Mouse (Mus musculus) neural tube, embryonic 15.5 days (tissue): ENCODE results near the gene Fam129c. TPM values are rescaled to one million over a fixed set of nuclear protein-coding genes. Genes with fewer than 3 reads are reported as not detected.

Source experiments
- ATAC-seq: fragments of 200-750 bp; cut with Nextera tagmentation; 2 replicates; pipeline ENCODE4 v1.8.0; 2017; ENCODE audit warnings: mild to moderate bottlenecking, moderate TSS enrichment, moderate library complexity; ENCODE audit not compliant: low FRiP score
- H3K27ac ChIP-seq: fragments of 300-500 bp; sonication (generic); replicated peaks from 2 replicates; pipeline ENCODE4 v1.5.1; 2015; ENCODE audit warnings: mild to moderate bottlenecking, inconsistent platforms
- H3K27me3 ChIP-seq: fragments of 300-500 bp; sonication (generic); replicated peaks from 2 replicates; pipeline ENCODE4 v1.6.1; 2015; ENCODE audit warnings: inconsistent platforms
- H3K36me3 ChIP-seq: fragments of 300-500 bp; sonication (generic); 2 replicates; pipeline ENCODE4 v1.6.1; 2015; ENCODE audit warnings: inconsistent platforms
- H3K4me1 ChIP-seq: fragments of 300-500 bp; sonication (generic); 2 replicates; pipeline ENCODE4 v1.6.1; 2015; ENCODE audit warnings: inconsistent platforms
- H3K4me2 ChIP-seq: fragments of 300-500 bp; sonication (generic); 2 replicates; pipeline ENCODE4 v1.6.1; 2015; ENCODE audit warnings: inconsistent platforms, mild to moderate bottlenecking, moderate library complexity
- H3K4me3 ChIP-seq: fragments of 300-500 bp; sonication (generic); replicated peaks from 2 replicates; pipeline ENCODE4 v1.5.1; 2015; ENCODE audit warnings: mild to moderate bottlenecking, inconsistent platforms
- H3K9ac ChIP-seq: fragments of 300-500 bp; sonication (generic); replicated peaks from 2 replicates; pipeline ENCODE4 v1.6.1; 2015; ENCODE audit warnings: mild to moderate bottlenecking, inconsistent platforms
- H3K9me3 ChIP-seq: fragments of 300-500 bp; sonication (generic); replicated peaks from 2 replicates; pipeline ENCODE4 v1.6.1; 2016; ENCODE audit warnings: inconsistent platforms
- WGBS: fragments of 180-500 bp; shearing (Covaris S2); methylation state at CpG from one replicate; pipeline ENCODE4 v1.1.7; 2015; ENCODE audit warnings: mixed read lengths; 5-methylcytosine and 5-hydroxymethylcytosine counted together
- polyA plus RNA-seq: library from polyadenylated mRNA; unstranded; fragments of >200 nt; fragmentation: Nextera tagmentation; extraction: Ambion mirVana; gene quantifications from 2 replicates; pipeline ENCODE4 v1.2.1, GENCODE M21; 2015

Gene Fam129c
- polyA plus RNA-seq, 1 experiment from 2014 or later = 10.2 TPM

- Histone ChIP-seq H3K9me3 (no peaks in the 10 kb centered on the region), H3K9ac (no peak overlapping the region), H3K36me3 (peaks cover 20% of the 10 kb centered on the region), H3K27ac (no peak overlapping the region), H3K4me1 (peaks cover 23% of the 10 kb centered on the region; the same call in 1 of the 2 replicates), H3K4me2 (no peak overlapping the region), H3K27me3 (no peaks in the 10 kb centered on the region), H3K4me3 (no peak overlapping the region)
- ATAC-seq = no peak
- 80% methylated on average over 4 of the region's 4 CpGs for WGBS
These were observed 19.5 kb upstream of the Fam129c start for GRCm38 (mm10) chr8:71577856-71578387.

- H3K27ac ChIP-seq = 0 out of 2 replicates have a peak overlapping the region, but pooled peaks have one; percentile 9
- no peaks in the 10 kb centered on the region for H3K27me3 ChIP-seq
- no peak overlapping the region for H3K4me3 ChIP-seq
- H3K4me1 ChIP-seq = peaks cover 21% of the 10 kb centered on the region; the same call in 1 of the 2 replicates
- 75% methylated on average over 1 of the region's 1 CpGs for WGBS
- no peak for ATAC-seq
- H3K4me2 ChIP-seq = no peak overlapping the region
- H3K36me3 ChIP-seq = peaks cover 25% of the 10 kb centered on the region
- no peak overlapping the region for H3K9ac ChIP-seq
- H3K9me3 ChIP-seq = no peaks in the 10 kb centered on the region
These were observed 18.4 kb upstream of the Fam129c start for GRCm38 (mm10) chr8:71579009-71579408.

DNA sequence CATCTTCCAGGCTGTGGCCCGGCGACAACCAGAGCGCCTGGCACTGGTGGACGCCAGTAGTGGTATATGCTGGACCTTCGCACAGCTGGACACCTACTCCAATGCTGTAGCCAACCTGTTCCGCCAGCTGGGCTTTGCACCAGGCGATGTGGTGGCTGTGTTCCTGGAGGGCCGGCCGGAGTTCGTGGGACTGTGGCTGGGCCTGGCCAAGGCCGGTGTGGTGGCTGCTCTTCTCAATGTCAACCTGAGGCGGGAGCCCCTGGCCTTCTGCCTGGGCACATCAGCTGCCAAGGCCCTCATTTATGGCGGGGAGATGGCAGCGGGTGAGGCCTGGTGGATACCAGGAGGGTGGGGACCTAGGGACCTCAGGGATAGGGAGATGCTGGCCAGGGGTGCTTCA lies 18.0 kb upstream of the Fam129c start:
- peaks cover 30% of the 10 kb centered on the region for H3K36me3 ChIP-seq
- no peaks in the 10 kb centered on the region for H3K27me3 ChIP-seq
- peaks cover 16% of the 10 kb centered on the region; the same call in 1 of the 2 replicates for H3K4me1 ChIP-seq
- no peak overlapping the region for H3K4me3 ChIP-seq
- H3K27ac ChIP-seq = peak overlapping the region; percentile 9; the same call in 1 of the 2 replicates
- no peak overlapping the region for H3K4me2 ChIP-seq
- H3K9me3 ChIP-seq = no peaks in the 10 kb centered on the region
- H3K9ac ChIP-seq = no peak overlapping the region
- ATAC-seq = 0 out of 2 replicates have a peak, but pooled peaks have one; percentile 13
- WGBS = 80% methylated on average over 14 of the region's 14 CpGs

DNA sequence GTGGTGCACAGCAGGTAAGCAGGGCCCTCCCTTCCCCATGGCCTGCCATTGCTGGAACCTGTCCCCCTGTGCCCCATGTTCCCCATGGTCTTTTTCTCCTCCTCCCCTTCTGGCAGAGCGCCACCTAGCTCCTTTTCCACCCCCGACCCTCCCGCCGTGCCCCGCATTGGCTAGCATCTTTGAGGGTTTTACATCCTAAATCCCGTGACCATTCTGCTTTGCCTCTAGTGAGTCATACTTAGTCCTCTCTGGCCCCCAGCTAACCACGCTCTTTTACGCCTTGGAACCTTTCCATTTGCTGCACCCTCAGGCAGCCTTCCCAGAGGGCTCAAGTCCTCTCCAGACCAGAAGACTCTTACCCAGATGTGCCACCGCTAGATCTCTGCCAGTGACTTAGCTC lies 17.2 kb upstream of the Fam129c start:
- no peak overlapping the region for H3K4me3 ChIP-seq
- 29% methylated on average over 9 of the region's 9 CpGs for WGBS
- no peaks in the 10 kb centered on the region for H3K27me3 ChIP-seq
- H3K4me2 ChIP-seq = no peak overlapping the region
- peaks cover 37% of the 10 kb centered on the region for H3K36me3 ChIP-seq
- H3K4me1 ChIP-seq = peaks cover 15% of the 10 kb centered on the region; the same call in 1 of the 2 replicates
- H3K27ac ChIP-seq = no peak overlapping the region
- peak; percentile 26 for ATAC-seq
- H3K9me3 ChIP-seq = no peaks in the 10 kb centered on the region
- H3K9ac ChIP-seq = no peak overlapping the region

- Histone ChIP-seq H3K4me3 (no peak overlapping the region), H3K4me1 (peaks cover 14% of the 10 kb centered on the region), H3K9me3 (no peaks in the 10 kb centered on the region), H3K27ac (no peak overlapping the region), H3K9ac (no peak overlapping the region), H3K27me3 (no peaks in the 10 kb centered on the region), H3K36me3 (peaks cover 40% of the 10 kb centered on the region), H3K4me2 (no peak overlapping the region)
- no peak for ATAC-seq
- WGBS = 81% methylated on average over 2 of the region's 2 CpGs
These were observed 10.6 kb upstream of the Fam129c start for GRCm38 (mm10) chr8:71586891-71587290.

DNA sequence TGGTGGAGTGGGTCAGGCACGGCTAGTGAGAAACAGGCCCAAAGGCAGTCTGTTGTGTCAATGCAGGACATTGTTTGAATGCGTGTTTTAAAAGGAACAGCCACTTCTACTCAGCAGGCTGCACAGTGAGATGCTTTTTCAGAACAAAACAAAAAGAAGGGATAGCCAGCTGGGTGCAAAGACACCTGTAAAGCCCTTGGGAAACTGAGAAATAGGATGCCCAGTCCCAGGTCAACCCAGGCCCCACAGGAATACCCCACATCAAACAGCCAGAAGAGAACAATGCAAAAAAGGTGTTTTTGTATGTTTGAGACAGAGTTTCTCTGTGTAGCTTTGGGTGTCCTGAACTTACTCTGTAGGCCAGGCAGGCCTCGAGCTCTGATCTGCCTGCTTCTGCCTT lies 8.7 kb upstream of the Fam129c start:
- no peaks in the 10 kb centered on the region for H3K9me3 ChIP-seq
- no peak overlapping the region for H3K9ac ChIP-seq
- H3K27me3 ChIP-seq = no peaks in the 10 kb centered on the region
- ATAC-seq = no peak
- H3K4me2 ChIP-seq = no peak overlapping the region
- H3K27ac ChIP-seq = no peak overlapping the region
- WGBS = 66% methylated on average over 3 of the region's 3 CpGs
- H3K4me1 ChIP-seq = peaks cover 27% of the 10 kb centered on the region
- no peak overlapping the region for H3K4me3 ChIP-seq
- peaks cover 34% of the 10 kb centered on the region for H3K36me3 ChIP-seq

DNA sequence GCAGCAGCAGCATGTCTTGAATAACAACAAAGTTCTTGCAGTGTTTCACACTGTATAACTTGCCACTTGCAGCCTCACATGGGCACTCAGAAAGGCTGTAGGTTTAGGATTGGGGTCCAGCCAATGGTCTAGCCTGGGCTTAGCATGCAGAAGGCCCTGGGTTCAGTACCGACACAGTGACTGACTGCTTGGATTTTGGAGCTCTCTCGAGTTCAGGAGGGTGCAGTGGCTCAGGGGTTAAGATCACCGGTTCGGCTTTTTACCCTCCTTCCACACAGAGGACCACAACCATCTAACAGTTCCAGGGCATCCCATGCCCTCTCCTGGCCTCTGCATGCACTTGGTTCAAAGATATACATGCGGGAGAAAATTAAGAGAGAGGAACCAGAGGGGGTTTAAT lies 6.4 kb upstream of the Fam129c start:
- H3K27ac ChIP-seq = peak overlapping the region; percentile 98
- peak overlapping the region; percentile 64 for H3K4me3 ChIP-seq
- peaks cover 43% of the 10 kb centered on the region for H3K4me1 ChIP-seq
- 25% methylated on average over 5 of the region's 5 CpGs for WGBS
- peak overlapping the region; percentile 99 for H3K9ac ChIP-seq
- no peaks in the 10 kb centered on the region for H3K27me3 ChIP-seq
- H3K4me2 ChIP-seq = peak overlapping the region; percentile 96
- no peak for ATAC-seq
- peaks cover 11% of the 10 kb centered on the region for H3K36me3 ChIP-seq
- no peaks in the 10 kb centered on the region for H3K9me3 ChIP-seq

DNA sequence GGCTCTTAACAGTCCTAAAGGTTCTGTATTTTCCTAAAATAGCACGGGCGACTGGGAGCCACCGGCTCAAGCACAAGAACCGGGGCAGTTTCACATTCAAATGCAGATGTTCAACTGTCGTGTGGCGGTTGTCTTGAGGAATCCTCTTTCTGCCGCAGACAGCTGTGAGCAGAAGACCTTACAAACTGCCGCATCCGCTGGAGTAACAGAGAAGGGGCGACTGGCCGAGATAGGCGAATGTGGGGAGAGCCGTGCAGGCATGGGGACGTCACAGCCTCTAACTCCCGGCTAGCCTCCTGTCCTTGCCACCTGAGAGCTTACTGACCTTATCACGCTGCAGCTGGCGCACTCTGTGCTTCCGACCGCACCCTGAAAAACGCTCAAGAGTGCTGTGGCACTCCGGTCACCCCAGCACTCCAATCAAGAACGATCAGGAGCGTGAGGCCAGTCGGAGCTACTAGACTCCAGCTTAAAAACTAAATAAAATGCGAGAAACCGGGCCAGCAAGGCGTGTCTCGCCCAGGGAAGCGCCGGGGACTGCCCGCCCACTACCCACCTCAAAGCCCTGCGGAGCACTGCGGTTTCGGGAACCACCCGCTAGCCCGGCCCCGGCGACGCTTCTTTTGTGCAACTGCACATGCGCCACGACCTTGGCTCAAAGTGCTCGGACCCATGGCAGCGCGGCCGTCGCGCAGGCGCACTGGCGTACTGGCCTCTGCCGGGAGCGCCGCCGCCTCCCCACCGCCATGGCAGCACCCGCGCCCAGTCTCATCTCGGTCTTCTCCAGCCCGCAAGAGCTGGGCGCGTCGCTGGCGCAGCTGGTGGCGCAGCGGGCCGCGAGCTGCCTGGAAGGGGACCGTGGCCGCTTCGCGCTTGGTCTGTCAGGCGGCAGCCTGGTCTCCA lies 5.7 kb upstream of the Fam129c start, which contains the start of gene Pgls:
TSS of gene Pgls (plus strand) at position 706 of the 903 bp plus-strand sequence.
- peak within 1 kb of the TSS; percentile 64 for H3K4me3 ChIP-seq
- peak within 1 kb of the TSS; percentile 98 for H3K27ac ChIP-seq
- H3K36me3 ChIP-seq = peaks cover 6% of the 10 kb centered on the region
- no peaks in the 10 kb centered on the region for H3K27me3 ChIP-seq
- H3K9me3 ChIP-seq = no peaks in the 10 kb centered on the region
- peak within 1 kb of the TSS; percentile 99 for H3K9ac ChIP-seq
- WGBS = under 1% methylated on average over 68 of the region's 71 CpGs
- H3K4me2 ChIP-seq = peak within 1 kb of the TSS; percentile 96
- ATAC-seq = peak; percentile 91
- H3K4me1 ChIP-seq = peaks cover 47% of the 10 kb centered on the region

DNA sequence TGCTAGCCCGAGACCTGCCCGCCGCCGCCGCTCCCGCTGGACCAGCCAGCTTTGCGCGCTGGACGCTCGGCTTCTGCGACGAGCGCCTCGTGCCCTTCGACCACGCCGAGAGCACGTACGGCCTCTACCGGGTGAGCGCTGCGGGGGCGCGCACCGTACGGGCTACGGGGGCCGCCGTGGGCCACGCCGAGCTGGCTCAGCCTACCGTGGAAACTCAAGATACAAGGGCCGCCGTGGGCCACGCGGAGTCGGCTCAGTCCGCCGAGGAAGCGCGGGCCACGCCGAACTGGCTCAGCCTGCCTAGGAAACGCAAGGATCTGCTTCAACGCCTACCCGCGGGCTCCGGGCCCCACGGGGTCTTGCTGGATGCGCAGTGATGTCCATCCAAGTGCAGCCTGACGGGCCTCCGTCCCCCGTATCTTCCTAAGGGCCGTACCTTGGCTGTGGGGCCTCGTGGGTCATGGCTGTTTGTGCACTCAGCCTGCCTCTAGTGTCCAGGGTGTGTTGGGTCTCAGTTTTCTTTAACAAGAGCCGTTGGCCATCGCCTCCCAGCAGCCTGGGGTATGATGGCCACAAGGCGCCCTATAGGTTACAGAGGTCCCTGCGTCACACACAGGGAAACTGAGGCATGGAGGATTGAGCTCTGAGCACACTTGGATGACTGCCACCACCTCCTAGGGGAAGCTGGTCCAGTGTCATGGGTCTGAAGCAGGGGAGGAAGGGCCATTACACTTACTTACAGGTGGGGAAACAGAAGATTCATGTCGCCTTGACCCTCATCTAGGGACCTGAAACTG lies 4.9 kb upstream of the Fam129c start:
- peak overlapping the region; percentile 96 for H3K4me2 ChIP-seq
- H3K4me1 ChIP-seq = peaks cover 47% of the 10 kb centered on the region
- H3K9me3 ChIP-seq = no peaks in the 10 kb centered on the region
- WGBS = 4% methylated on average over 60 of the region's 60 CpGs
- H3K36me3 ChIP-seq = no peaks in the 10 kb centered on the region
- peak overlapping the region; percentile 64 for H3K4me3 ChIP-seq
- peak overlapping the region; percentile 99 for H3K9ac ChIP-seq
- no peaks in the 10 kb centered on the region for H3K27me3 ChIP-seq
- ATAC-seq = peak; percentile 80
- H3K27ac ChIP-seq = peak overlapping the region; percentile 98

- ATAC-seq = no peak
- WGBS = 95% methylated on average over 8 of the region's 8 CpGs
These were observed 3.7 kb upstream of the Fam129c start for GRCm38 (mm10) chr8:71593556-71594323.

More at GRCm38 (mm10) chr8:71593556-71594323, 3.7 kb upstream of the Fam129c start:
- Histone ChIP-seq H3K36me3 (no peaks in the 10 kb centered on the region; the same call in 1 of the 2 replicates), H3K4me1 (peaks cover 47% of the 10 kb centered on the region), H3K27me3 (no peaks in the 10 kb centered on the region), H3K27ac (no peak overlapping the region), H3K9ac (peak overlapping the region; percentile 99; the same call in 1 of the 2 replicates), H3K9me3 (no peaks in the 10 kb centered on the region), H3K4me3 (peak overlapping the region; percentile 64; the same call in 1 of the 2 replicates), H3K4me2 (peak overlapping the region; percentile 96; the same call in 1 of the 2 replicates)
